17 mouse cellular contexts compared by ENCODE assay signal in genomic region chr9:47300633-47301032, GRCm38 (mm10).
DNase-seq lines count a peak whose midpoint lies in the region; ATAC-seq lines count a peak whose summit lies in the region.
"Had no signal": no experiment of that assay in that cellular context is flagged by ENCODE, and none has a peak within 500 bp of the region (broad histone marks: within the 10 kb centered on the region; RNA-seq: fewer than 3 reads in every experiment).

No protein-coding gene starts in this region.

- DNase-seq in cerebellum, postnatal 4 days (ENCODE audit: low spot score in 2 of 2) = no peak
- peak; percentile 87 for DNase-seq in cerebellum, adult 11-12 months
- peak; percentile 93 for DNase-seq in cerebellum, adult 9-10 months
- peak; percentile 76 to 78 for DNase-seq in cerebellum, postnatal 25 days
- no peak for DNase-seq in neural tube, embryonic 10.5 days (ENCODE audit: extremely low spot score, low spot score)
- DNase-seq in layer of hippocampus, adult 18-20 months (ENCODE audit: low spot score in 2 of 2) = no peak
- no peak for DNase-seq in layer of hippocampus, adult 8-10 months (ENCODE audit: low spot score in 2 of 2)
- DNase-seq: adrenal gland, postnatal 14 days; gastrocnemius, adult 2 months; gastrocnemius, postnatal 25 days; heart, adult 18-20 months; heart, postnatal 14 days; kidney, adult 2 months had no signal

- ATAC-seq in cerebellum, adult (ENCODE audit: insufficient number of reproducible peaks, low FRiP score, low TSS enrichment) = peak; percentile 95
- ATAC-seq: activated CD4-positive, CD25-positive, alpha-beta regulatory T cell, adult 4 months; forebrain, embryonic 14.5 days; intestine, embryonic 15.5 days had no signal

Comparison
In these comparisons a context has a peak if more than half of its experiments do, and no peak if none do; other contexts are left out.
1. DNase-seq: peak in cerebellum, adult 11-12 months (single experiment), cerebellum, adult 9-10 months (single experiment) and cerebellum, postnatal 25 days (2 of 2); none in cerebellum, postnatal 4 days (0 of 2), neural tube, embryonic 10.5 days (single experiment), layer of hippocampus, adult 18-20 months (0 of 2) and layer of hippocampus, adult 8-10 months (0 of 2).